Mouse (Mus musculus) heart, postnatal 14 days (tissue): ENCODE data around the gene Trmt1. TPM values are rescaled to one million over a fixed set of nuclear protein-coding genes. Genes with fewer than 3 reads are reported as not detected.

Experiments used
- DNase-seq, 2 experiments: peaks; one replicate each; pipeline ENCODE4 v3.0.0; 2021 to 2022
- intact Hi-C: fragments of 180-260 bp; cut with DNase I; formaldehyde crosslinking; loops from one replicate; pipeline ENCODE4 v1.15.1; 2025
- total RNA-seq, 2 experiments: library from RNA; stranded (reverse); gene quantifications; 2 replicates each; pipeline ENCODE4 v1.2.3; 2021

Gene Trmt1
- total RNA-seq, 2 experiments from 2014 or later: 32.5 to 35.2 TPM

DNA sequence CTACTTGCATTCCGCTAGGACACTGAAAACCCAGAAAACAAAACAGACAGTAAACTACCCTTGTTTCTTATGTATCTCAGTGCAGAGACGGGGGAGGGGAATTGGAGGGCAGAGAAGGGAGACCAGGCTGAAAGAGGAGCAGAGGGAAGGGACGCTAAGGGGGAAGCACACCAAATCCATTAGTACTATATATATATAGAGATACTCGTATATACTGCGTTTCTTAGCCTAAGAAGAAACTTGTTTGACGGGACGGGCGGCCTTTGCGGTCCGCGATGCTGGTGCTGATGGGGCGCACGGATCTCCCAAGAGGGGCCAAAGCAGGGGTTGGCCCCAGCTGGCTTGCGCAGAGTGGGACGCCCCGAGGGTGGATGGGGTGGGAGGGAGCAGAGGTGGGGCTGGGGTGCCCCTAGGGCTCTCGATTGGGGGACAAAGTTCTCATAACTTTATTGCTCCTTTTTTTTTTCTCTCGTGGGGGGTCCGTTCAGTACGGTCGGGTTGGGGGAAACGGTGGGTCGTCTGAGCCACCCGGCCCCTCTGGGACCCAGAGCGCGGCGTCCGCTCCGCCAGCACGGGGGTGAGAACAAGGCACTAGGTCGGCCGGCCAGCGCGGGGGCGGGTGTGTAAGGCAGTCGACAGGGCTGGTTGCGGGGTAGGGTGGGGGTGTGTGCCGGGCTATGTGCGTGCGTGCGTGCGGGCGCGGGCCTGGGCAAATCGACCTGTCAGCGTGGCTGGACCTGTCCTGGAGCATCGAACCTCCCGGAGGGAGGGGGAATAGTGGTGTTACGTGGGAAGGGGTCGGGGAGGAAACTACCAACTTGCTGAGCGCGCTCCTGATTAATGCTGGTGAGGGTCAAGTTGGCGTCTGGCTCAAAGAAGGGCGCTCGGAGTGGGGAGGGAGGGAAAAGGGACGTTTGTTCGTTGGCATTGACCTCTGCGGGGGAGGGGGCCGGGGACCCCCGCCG is 19.0 kb downstream of the Trmt1 start:
- DNase-seq: peak; percentile 58 to 61
- intact Hi-C loops: loop anchor here (5.0 kb wide), 1 partner anchor 43 kb away; the partner anchor contains the start of gene Ier2

DNA sequence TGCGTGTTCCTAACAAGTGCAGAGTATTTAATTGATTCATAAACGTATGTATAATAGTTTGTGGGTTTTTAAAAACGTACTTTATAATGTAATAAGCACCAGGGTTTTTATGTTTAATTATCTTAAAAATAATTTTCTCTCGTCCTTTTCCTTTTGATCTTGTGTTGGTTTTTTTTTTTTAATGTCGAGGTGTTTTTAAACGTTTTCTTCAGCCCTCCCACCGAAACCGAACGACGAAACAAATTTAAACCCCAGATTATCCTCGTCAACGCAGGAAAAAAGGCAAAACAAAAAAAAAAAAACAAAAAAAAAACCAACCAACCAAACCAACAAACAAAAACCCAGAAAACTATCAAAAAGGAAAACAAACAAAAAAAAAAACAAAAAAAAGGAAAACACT is 19.9 kb downstream of the Trmt1 start:
- intact Hi-C loops: no loop called here
- DNase-seq: no peak

DNA sequence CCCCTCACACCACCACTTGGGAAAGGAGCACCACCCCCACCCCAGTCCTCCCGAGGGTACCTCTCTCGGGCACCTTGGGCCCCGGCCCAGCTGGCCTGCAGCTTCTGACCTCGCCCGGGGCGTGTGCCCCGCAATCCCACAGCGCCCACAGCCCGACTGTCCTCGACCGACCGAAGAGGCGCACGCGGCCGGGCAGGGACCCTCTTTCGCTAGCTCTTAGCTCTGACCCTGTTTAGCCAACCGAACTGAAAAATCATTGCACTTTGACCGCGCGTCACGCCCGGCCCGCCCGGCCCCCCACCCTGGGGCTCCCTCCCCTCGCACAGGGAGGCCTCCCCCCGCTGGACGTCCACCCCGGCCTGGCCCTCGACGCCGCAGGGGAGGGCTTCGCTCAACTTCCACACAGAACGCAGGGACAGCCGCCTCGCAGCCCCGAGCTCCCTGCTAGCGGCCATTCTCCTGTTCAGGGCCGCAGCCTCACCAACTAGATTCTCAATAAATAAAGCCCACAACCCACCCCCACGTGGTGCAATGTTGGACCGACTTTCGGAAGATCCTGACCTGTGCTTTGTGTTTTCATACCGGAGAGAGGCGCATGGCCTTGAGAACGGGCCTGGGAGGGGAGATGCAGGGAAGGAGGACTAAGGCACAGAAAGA is 20.6 kb downstream of the Trmt1 start:
- intact Hi-C loops: no loop called here

DNA sequence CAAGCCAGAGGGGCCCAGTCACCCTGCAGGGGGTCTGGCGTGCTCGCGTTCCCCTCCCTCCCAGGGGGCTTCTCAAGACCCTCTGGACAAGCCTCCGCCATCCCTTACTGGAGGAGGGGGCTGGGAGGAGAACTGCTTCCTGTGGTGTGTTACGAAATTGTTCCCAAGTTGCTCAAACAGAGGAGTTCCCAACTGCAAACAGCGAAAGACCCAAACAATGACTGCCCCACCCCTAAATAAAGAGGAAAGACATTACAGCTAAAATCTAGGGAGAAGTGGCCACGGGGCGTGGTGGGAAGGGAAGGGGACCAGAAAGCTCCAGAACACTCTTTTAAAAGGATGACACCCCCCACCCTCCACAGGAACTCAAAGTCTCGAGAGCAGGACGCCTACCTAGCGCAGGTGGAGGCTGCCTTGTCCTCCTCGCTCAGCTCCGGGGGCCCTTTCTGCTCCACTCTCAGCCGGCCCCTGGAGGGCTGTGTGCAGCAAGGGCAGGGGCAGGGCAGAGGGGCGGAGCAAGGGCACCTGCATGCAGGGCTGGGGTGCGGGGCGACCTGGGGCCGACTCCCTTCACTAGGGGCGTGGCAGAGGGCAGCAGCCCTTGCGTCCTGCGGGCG is 21.3 kb downstream of the Trmt1 start:
- intact Hi-C loops: no loop called here
- DNase-seq: peak in 1 of 2 experiments; percentile 60

More for the DNA sequence above, 20.6 kb downstream of the Trmt1 start:
- DNase-seq: peak; percentile 49 to 71

DNA sequence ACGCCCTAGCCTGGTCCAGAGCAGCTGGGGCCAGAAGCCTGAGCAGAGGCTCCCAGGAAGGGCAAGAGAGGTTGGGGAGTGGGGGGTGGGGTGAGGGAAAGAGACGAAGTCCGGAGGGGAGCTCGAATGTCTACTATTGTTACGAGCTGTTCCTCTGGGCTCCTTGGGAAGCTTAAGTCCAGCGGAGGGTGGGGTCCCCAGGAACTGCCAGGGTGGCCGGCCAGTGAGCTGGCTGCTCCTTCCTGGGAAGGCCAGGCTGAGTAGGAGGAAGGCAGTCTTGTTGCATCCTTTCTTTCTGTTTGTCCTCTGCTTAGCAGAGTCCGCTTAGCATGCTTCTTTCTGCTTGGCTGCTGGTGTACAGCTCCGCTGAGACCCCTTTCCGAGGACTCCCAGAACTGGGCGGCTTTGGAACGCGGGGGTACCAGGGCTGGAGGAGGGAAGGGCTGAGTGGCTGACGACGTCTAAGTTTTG is 22.0 kb downstream of the Trmt1 start:
- DNase-seq: peak in 1 of 2 experiments; percentile 50
- intact Hi-C loops: loop anchor here (2.0 kb wide), 2 partner anchors 15 to 29 kb away; partner anchors contain the start of gene G430095P16Rik

DNA sequence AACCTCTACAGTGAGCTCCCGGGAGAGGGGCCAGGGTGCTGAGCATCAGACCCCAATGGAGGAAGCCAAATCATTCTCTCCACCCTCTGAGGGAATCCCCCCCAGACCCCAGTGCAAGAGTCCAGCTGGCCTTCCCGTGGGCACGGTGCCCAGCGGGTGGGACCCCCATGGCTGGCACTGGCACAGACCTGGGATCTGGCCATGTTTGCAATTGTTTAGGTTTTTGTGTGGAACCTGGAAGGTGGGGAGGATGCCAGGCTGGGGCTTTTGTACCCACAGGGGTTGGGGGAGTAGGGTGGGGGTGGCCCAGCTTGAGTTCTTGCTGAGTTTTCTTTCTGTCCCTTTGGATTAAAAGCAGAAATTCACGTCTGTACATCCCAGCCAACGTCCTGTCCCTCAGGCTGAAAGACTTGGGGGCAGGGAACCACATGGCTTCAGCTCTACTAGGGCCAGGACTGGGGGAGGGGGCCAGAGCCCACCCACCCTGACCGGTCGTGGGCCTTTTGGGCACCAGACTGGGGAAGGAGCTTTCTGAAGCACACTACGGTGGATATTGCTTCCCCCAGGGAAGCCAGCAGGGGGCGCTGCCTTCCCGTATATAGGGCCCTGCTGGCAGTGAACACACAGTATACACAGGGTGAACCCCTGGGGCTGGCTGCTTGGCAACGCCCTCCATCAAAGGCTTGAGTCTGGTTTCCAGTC is 22.8 kb downstream of the Trmt1 start:
- peak; percentile 90 to 92 for DNase-seq
- intact Hi-C loops: loop anchor here (1.0 to 2.0 kb wide), 3 partner anchors 14 to 102 kb away; partner anchors contain the start of gene G430095P16Rik

DNA sequence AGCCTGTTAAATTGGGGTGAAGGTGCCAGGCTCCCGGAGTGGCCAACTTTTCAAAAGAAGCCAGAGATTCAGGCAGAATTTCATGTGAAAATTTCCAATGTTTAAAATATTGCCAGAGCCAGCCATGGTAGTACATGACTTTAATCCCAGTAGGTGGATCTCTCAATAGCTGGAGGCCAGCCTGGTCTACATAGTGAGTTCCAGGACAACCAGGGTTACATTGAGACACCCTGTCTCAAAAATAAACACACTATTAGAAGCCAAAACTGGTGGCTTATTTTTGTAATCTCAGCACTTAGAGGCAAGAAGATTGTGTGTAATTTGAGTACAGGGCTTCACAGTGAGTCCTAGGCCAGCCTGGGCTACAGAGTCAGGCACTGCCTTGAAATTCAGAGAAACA is 23.8 kb downstream of the Trmt1 start:
- intact Hi-C loops: loop anchor here (1.0 to 2.0 kb wide), 3 partner anchors 13 to 101 kb away; partner anchors contain the start of gene G430095P16Rik
- DNase-seq: no peak

DNA sequence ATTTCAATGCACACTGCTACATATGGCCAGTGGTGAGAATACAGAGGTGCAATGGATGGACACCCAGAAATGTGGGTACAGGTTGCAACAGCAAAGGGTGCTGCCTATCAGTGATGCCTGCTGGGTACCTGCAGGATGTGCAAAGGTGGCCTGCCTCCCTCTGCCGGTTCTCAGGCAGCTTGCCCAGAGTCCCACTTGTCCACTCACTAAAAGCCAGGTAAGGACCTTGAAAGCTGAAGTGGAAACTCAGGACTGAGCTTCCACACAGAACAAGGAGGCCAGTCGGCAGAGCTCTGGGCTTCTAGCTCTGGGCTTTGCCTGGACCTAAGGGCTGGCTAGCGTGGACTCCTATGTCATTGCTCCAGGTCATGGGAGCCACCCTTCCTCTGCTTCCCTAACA is 25.2 kb downstream of the Trmt1 start:
- no peak for DNase-seq
- intact Hi-C loops: no loop called here

DNA sequence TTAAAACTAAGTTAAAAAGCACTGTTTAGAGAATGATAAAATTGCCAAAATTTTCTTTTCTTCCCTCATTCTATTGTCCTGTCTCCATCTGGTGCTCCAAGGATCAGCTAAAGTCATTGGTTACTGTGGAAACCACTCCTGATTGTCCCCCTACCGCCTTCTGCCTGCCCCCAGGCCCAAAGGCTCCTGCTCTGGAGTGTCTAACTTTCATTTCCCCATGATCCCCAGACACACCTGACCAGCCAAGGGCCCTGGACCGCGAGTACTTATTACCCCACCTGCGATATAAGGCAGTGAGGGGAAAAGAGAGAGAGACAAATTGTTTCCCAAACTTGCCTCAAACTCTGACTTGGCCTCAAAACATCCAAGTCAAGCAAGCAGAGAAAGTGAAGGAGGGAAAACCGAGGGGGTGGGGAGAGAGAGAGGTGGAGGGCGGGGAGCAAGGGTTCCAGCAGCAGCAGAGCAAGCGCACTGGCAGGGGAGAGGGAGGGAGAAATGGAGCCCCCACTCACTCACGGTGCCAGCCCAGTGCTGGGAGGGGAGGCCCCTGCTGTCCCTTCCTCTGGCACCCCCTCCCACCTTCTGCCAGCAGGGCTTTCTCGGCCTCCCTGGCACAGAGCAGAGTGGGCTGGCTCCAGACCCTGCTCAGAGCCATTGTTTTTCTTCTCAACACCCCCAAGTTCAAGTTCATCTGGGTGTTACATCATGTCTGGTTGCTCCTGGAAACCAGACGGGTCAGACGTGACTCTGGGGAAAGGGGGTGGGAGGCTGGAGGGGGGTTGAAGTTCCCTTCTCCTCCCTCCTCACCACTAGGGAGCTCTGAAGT is 26.0 kb downstream of the Trmt1 start:
- peak; percentile 64 to 65 for DNase-seq
- intact Hi-C loops: no loop called here

DNA sequence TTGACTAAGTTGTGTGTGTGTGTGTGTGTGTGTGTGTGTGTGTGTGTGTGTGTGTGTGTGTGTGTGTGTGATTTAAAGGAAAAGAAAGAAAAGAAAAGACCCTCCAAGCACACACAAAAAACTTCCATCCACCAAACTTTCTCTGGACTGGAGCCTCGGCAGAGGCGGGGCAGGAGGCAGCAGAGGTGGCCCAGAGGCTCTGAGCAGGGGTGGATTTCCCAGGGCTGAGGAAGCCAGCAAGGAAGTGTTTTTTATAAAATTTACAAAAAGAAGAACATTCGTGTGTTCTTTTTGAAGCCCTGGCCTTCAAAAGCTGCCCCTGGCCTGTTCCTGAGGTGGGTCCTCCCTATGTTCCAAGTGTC is 26.6 kb downstream of the Trmt1 start:
- DNase-seq: peak in 1 of 2 experiments; percentile 50
- intact Hi-C loops: no loop called here

DNA sequence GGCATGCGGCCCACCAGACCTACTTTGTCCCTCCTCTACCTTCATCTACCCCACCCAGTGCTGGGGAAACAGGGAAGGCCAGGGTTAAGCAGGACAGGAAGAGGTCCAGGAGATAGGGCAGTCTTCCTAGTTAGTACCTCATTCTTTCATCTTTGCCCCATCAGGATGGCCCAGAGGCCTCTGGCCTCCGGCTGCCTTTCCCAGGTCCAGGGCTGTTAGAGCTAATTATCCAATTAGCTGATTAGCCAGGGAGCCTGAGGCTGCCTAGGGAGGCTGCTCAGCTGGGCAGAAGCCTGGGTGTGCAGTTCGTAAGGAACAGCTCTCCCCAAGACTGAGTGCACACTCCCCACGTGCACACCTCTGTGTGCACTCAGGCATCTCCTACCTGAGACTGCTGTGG is 27.3 kb downstream of the Trmt1 start:
- DNase-seq: no peak
- intact Hi-C loops: no loop called here

DNA sequence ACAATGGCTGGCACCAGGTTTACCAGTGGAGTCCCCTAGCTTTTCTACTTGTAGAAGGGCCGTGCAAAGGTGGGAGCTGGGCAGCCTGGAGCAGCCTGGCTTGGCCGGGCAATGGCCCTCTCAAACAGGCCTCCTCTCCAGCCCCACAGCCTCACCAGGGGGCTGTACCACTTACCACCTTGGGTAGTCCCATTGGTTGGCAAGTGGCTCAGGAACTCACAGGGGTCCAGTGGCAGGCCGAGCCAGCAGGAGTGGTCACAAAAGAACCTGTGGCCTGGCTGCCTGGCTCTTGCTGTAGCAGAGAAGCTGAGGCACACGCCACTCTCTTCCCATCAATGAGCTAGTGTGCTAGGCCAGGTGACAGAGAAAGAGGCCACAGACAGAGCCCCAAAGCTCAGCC is 28.1 kb downstream of the Trmt1 start:
- DNase-seq: no peak

DNA sequence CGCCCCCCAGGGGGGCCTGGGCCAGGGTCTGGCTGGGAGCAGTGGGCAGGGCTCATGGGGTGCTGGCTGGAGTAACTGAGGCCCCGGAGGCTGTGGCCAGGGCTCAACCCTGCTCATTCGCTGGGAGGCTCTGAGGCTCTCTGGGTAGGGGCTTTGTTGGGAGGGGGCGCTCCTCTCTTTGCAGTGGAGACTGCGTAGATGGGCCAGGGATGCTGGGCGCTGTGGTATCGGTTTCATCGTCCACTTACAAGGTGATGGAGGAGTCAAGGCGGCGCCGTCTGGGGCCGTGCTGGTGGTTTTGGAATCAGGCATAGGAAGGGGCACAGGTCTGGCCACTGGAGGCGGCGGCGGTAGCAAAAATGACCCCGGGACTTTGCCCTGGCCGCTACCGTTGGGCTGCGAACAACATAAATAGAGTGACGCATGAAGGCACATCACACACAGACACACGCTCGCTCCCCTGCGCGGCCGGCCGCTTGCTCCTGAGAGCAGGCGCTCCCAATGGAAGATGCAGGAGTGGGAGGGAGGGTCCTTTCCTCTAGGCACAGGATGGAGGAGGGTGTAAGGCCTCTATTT is 29.9 kb downstream of the Trmt1 start:
- intact Hi-C loops: no loop called here
- no peak for DNase-seq

More for the DNA sequence above, 28.1 kb downstream of the Trmt1 start:
- intact Hi-C loops: no loop called here

DNA sequence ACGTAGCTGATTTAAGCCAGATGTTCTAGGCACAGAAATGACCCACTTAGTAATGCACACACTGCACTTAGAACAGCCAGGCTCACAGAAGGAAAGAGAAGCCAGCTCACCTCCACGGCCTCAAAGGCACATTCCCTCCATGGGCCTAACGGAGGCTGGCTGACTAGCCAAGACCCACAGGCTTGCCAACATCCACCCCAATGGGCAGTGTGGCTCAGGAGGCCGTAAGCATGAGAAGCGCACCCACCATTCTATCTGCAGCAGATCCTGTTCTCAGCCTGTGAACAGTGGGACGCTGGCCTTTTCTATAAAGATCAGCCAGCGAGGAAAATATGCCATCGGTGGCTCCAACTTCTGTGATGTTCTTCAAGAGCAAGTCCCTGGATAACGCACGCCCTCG is 30.7 kb downstream of the Trmt1 start:
- intact Hi-C loops: no loop called here
- DNase-seq: no peak

DNA sequence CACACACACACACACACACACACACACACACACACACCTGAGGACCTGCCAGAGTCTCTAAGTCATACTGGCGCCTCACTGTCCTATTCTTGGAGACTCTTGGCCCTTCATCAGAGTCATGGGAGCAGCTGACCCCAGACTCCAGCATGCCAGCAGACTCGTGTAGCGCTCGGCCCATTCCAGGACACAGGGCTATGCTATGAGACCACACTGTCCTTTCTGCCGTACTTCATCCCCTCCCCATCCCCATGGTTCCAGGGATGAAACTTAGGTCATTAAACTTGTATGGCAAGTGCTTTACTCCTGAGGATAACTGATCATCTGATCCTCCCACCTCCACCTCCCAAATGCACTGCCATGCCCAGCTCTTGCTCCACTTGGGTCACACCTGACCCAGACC is 32.4 kb downstream of the Trmt1 start:
- no peak for DNase-seq
- intact Hi-C loops: no loop called here

DNA sequence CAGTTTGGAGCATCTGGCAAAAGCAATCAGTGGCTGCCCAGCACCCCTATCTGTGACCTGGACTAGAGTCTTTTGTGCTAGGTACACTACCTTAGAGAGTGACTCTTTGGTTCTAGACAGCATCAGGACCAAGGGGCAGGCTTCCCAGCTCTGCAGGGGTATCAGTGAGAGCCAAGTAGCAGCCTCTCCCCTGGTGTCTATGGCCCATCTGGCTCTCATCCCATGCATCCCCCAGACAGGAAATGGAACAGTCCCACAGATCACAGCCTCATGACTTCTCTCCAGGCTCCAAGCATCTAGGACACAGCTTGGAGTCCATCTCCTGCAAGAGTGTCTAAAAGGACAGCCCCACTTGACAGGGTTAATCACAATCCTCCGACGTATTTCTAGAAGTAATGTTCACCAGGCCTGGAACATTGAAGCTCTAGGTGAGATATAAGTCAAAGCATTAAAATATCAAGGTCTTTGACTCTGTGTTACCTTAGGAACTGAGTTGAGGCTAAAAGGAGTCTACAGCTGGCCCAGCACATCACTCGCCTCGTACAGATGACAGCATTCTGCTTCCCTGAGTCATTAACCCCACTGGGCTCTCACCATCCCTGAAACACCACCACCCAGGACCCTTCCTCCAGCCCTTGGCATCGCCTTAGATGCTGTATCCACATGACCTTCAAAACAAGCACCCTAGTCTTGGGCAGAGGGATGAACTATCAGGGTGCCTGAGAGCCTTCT is 33.0 kb downstream of the Trmt1 start:
- intact Hi-C loops: no loop called here
- DNase-seq: no peak

DNA sequence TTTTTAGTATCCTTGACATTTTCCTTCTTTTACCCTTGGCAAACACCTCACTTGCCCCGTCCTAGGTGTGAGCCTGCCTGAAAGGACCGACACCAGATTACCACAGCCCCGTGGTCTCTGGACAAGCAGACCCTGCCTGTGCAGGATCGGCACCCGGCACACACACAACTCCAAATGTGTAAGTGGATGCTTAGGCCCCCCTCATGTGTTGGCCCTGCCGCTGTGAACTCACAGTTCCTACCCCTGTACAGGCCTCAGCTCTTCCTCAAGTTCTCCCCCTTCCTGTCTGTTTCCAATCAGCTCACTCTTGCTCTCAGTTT is 36.4 kb downstream of the Trmt1 start:
- intact Hi-C loops: loop anchor here (2.0 kb wide), 1 partner anchor 14 kb away; no protein-coding TSS in a partner anchor
- no peak for DNase-seq

DNA sequence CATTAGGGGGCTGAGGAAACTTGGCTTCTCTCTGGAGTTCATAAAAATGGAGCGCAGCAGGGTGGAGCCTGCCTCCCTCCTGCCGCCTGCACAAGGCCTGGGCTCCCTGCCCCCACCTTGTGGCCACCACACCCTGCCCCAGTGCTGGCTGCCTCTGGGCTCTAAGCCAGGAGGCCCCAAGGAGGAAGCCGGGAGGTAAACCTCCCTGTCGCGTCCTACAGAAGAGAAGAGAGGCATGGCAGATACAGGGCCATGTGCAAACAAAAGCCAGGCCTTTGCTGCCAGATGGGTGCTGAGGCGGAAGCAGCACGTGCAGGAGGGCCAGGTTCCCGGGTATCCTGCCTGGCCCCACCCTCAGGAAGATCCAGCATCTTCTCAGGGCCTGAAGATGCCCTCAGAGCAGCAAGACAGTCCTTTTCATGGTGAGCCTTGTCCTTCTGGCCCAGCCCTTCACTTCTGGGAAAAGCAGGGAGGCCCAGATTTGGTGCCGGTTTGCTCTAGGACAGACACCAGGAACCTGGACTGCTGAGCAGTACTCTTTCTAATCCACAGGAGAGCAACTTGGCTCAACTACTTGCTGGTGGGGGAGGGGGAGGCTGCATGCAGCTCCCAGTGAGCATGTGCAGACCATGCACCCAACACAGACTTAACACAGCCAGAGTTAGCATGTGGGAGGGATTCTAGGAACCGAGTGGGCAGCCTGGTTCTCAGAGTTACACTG is 36.9 kb downstream of the Trmt1 start, which contains the start of gene G430095P16Rik:
TSS of gene G430095P16Rik (plus strand) at position 158 of the 721 bp plus-strand sequence.
- DNase-seq: peak; percentile 84 to 85
- intact Hi-C loops: loop anchor here (2.0 kb wide), 1 partner anchor 14 kb away; no protein-coding TSS in a partner anchor
